Mouse (Mus musculus) stomach, postnatal 0 days (tissue): ENCODE results near the gene Tsnaxip1.

Experiments
- CTCF ChIP-seq: IDR thresholded peaks from 2 replicates; pipeline ENCODE4 v1.5.1; 2016; ENCODE audit warnings: antibody characterized with exemption, low read depth, mild to moderate bottlenecking, moderate library complexity
- EP300 ChIP-seq: optimal IDR thresholded peaks from 2 replicates; pipeline ENCODE3; 2016; ENCODE audit warnings: antibody characterized with exemption

- TF ChIP-seq CTCF (no peak), EP300 (no peak)
Observed at GRCm38 (mm10) chr8:105856168-105856835, 28.8 kb downstream of the Tsnaxip1 start.
